Mouse (Mus musculus) frontal cortex, postnatal 25 days (tissue): ENCODE measurements around the gene Shcbp1l.
"Not testable (repeated sequence)": the region's sequence is repeated elsewhere in the genome, so short reads cannot be mapped to it uniquely, and the experiment has no call there.

Experiments used
- DNase-seq, 2 experiments: peaks; one replicate each; pipeline ENCODE4 v3.0.0; 2022; ENCODE audit warnings: low spot score in 2 of 2

Gene Shcbp1l

GRCm38 (mm10) chr1:153424770-153425584 is at the start of gene Shcbp1l:
Gene Shcbp1l (plus strand): TSS chr1:153425162.
- DNase-seq = peak; percentile 41 to 50

- DNase-seq = no peak
Measured at GRCm38 (mm10) chr1:153376446-153376845, 48.5 kb upstream of the Shcbp1l start.

GRCm38 (mm10) chr1:153378587-153378986 is 46.4 kb upstream of the Shcbp1l start:
- no peak for DNase-seq

- DNase-seq = no peak
Measured at GRCm38 (mm10) chr1:153379832-153380231, 45.1 kb upstream of the Shcbp1l start.

GRCm38 (mm10) chr1:153380746-153381282 is 44.1 kb upstream of the Shcbp1l start:
- no peak for DNase-seq

- DNase-seq = no peak
Measured at GRCm38 (mm10) chr1:153385081-153385480, 39.9 kb upstream of the Shcbp1l start.

GRCm38 (mm10) chr1:153385661-153386060 is 39.3 kb upstream of the Shcbp1l start:
- not testable (repeated sequence) for DNase-seq

- DNase-seq = peak; percentile 54 to 76
Measured at GRCm38 (mm10) chr1:153386271-153387069, 38.5 kb upstream of the Shcbp1l start.

- not testable (repeated sequence) for DNase-seq
Measured at GRCm38 (mm10) chr1:153395706-153396105, 29.3 kb upstream of the Shcbp1l start.

GRCm38 (mm10) chr1:153401765-153402164 is 23.2 kb upstream of the Shcbp1l start:
- peak in 1 of 2 experiments; percentile 52 for DNase-seq

GRCm38 (mm10) chr1:153407641-153408040 is 17.3 kb upstream of the Shcbp1l start:
- DNase-seq = not testable (repeated sequence)

GRCm38 (mm10) chr1:153408296-153408695 is 16.7 kb upstream of the Shcbp1l start:
- not testable (repeated sequence) for DNase-seq

- DNase-seq = not testable (repeated sequence)
Measured at GRCm38 (mm10) chr1:153410915-153411314, 14.0 kb upstream of the Shcbp1l start.

- no peak for DNase-seq
Measured at GRCm38 (mm10) chr1:153411723-153412122, 13.2 kb upstream of the Shcbp1l start.

GRCm38 (mm10) chr1:153412663-153413396 is 12.1 kb upstream of the Shcbp1l start:
- not testable (repeated sequence) for DNase-seq

- DNase-seq = not testable (repeated sequence)
Measured at GRCm38 (mm10) chr1:153413397-153414020, 11.5 kb upstream of the Shcbp1l start.

GRCm38 (mm10) chr1:153414114-153414723 is 10.7 kb upstream of the Shcbp1l start:
- peak; percentile 42 to 52 for DNase-seq

- DNase-seq = no peak
Measured at GRCm38 (mm10) chr1:153414962-153415361, 10.0 kb upstream of the Shcbp1l start.

- DNase-seq = not testable (repeated sequence)
Measured at GRCm38 (mm10) chr1:153415742-153416141, 9.2 kb upstream of the Shcbp1l start.

- not testable (repeated sequence) for DNase-seq
Measured at GRCm38 (mm10) chr1:153416271-153416832, 8.6 kb upstream of the Shcbp1l start.
